Mouse (Mus musculus): ENCODE measurements at regions not wholly inside any gene's neighbourhood (a gene's known extent, or its start where the extent isn't known, plus 50 kb on each side); places are given as distances from the start of the nearest gene placed in this dataset.

DNA sequence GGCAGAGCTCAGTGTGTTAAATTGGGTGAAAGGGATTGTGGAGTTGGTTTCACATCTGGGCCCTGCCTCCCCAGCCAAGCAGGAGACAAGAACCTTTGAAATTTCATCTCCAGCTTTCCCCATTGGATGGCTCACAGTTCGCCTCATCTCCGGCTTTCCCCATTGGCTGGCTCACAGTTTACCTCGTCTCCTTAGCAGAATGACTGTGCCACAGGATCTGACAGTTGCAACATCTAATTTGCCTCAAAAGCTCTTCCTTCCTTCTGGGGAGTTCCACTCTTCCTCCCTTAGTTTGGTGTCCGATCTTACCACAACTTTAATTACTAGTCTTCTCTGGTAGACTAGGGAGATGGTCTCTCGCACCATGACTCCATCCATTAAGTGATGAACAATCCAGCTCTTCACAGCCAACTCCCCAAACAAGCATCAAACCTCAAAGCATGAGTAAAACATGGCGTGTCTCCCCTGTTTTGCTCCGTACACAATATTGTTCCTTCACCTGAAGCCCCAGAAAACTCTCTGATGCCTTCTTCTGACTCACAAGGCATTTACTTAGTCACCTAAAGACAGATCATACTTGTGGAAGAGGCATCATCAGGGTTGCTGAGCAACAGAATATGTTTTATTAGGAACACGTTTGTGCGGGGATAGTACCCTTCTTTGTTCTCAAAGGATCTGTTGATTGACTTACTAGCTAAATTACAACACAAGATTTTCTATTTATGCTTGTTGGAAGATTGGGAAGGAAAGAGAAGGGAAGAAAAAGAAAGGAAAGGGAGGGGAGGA is 199.1 kb upstream of the Serp2 start:
- peak; percentile 5 for DNase-seq (ENCODE audit: low read depth, low spot score)

DNA sequence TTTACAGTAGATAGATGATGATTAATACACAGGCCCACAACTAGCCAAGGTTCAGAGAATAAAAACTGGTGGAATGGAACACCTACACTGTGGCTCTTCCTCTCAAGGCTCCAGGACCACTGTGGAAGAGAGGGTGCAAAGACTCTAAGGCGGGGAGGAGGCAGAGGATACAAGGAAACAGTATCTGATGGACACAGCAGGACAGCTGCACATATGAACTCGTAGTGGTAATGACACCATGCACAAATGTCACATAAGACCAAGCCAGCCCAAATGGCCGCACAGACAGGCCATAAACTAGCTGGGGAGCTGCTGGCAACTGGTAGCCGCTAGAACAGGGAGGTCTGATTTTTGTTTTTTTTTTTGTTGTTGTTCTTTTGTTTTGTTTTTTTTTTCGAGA is 197.0 kb upstream of the Serp2 start:
- no peak for DNase-seq (ENCODE audit: low read depth, low spot score)

DNA sequence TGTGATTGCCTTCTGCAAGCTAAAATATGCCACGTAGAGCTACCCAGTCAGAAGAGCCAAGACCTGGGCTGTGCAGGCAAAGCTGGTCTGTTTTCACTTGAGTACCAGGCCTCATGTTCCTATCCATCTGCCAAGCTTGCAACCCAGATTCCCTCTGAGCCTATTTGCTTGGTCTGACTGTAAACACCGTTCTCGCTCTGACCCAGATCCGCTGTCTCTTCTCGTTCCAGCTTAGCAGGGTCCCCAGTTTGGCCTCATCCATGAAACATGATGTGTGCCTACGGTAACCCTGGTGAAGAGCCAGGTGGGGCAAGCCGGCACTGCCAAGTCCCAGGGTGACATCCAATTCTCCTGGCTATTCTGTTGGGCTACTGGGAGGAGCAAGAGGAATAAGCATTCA is 192.5 kb upstream of the Serp2 start:
- no peak for DNase-seq (ENCODE audit: low read depth, low spot score)

DNA sequence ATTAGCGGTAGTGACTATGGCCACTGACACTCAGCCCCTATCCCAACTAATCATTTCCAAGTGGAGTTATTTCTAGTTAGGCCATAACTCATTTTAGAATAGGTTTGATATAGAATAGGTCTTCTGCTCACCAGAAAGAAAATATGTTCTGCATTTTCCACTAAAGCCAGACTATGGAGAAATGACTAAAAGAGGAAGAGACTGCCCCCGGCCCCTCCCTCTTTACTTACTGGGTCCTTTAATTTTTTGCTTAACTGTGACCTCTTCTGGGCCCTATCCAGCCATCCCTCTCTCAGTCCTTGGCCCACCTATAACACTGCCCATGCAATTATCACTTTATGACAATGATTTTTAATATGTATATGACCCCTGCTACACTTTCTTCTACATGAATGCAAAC is 192.0 kb upstream of the Serp2 start:
- no peak for DNase-seq (ENCODE audit: low read depth, low spot score)

DNA sequence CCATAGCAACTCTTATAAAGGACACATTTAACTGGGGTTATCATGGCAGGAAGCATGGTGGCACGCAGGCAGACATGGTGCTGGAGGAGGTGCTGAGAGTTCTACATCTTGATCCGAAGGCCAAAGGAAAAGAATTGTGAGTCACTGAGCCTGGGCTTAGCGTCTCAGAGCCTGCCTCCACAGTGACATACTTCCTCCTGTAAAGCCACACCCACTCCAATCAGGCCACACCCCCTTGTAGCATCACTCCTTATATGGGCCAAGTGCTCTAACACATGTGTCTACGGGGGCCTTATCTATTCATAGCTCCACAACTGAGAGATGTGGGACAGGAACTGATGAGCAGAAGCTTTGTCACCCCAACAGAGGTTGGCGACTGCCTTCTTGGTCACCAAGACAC is 191.1 kb upstream of the Serp2 start:
- no peak for DNase-seq (ENCODE audit: low read depth, low spot score)

DNA sequence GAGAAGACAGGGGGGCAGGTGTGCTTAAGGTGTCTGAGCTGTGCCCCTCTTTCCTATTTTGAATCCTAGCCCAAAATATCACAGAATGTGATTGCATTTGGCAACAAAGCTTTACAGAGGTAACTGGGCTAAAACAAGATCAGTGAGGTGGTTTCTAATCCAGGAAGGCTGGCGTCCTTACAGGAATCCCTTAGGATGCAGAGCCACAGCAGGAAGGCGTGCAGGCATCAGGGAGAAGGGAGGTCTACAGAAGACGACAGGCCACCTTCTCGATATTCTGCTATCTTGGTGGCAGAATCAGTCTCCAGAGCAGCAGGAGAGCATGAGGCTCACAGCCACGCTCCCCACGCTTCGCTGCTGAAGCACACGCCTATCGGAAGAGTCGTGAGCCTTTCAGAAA is 189.6 kb upstream of the Serp2 start:
- no peak for DNase-seq (ENCODE audit: low read depth, low spot score)

DNA sequence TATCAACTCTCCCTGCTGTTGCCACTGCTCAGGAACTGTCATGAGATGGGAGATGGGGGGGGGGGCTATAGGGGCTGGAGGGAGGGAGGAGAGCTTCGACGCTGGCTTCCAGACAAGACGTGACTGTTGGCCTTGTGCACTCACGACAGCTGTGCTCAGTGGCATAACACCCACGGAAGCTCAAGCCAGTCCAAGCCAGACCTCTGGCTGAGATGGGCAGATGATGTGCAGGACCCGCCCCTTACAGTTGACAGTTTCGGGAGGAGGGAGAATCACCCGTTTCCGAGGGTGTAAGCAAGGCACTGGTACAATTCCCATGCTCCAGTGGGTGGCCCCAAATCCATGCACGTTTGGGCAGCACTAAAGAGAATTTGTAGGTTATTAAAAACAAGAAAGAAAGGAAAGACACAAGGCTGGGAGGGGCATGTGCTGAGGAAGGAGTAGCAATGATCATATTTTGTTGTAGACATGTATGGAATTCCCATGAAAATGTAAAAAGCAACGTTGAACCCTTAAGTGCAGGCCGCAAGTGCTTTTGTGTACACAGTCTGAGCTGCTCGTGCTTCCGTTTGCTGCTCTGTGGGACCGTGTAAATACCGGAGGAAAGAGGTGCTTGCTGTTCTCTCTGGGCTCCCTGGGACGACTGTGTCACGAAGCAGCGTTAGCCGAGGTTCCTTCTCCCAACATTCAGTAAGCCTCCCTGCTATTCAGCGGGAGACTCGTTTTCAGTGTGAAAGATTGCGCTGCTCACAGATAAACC is 188.2 kb upstream of the Serp2 start:
- no peak for DNase-seq (ENCODE audit: low read depth, low spot score)

DNA sequence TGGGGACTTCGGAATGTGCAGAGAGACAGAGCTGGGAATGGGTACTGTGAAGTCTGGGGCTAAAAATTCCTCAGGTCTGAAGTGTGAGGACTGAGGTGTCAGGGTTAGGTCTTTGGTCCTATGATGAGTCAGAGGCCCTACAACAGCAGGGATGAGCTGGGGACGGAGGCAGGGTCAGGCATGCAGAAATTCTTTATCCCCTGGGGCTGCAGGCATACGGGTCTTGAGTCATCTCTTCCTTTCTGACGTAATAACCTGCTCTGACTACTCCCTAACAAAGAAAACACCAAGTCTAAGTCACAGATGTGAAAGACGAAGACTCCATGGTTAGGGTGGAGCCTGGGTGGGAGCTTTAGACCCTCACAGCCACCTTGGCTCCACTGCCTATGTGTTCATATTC is 185.6 kb upstream of the Serp2 start:
- peak; percentile 67 for DNase-seq (ENCODE audit: low read depth, low spot score)

DNA sequence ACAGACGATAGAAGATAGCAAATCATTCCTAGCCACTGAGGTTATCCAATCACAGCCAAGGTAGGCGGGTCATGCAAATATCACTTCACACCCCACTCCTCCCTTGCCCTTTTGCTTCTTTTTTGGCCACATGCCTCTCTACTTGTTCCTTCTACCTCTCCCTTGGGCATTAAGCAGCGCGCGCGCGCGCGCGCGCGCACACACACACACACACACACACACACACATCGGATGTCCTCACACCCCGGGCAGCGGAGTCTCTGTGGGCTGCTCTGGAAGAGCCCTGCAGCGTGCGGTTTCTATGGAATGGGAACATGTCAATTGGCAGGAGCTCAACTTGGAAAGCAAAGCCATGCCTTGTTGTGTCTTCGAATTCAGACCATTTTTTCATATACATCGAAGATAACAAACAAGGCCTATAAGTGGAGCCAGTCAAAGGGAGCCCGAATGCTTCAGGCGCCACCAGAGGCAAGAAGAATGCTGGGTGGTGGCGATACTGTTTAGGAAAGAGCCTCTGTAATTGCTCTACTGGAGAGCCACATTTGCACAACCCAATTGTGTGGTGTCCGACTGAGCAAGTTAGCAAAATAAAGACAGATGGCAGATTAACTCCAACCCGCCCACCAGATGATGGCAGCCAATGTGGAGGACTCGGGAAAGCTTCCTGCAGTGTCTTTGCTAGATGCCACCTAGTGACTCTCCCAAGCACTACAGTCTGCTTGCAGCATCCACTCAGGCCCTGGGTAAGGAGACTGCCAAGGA is 183.3 kb upstream of the Serp2 start:
- DNase-seq (ENCODE audit: low read depth, low spot score), result peak; percentile 87

DNA sequence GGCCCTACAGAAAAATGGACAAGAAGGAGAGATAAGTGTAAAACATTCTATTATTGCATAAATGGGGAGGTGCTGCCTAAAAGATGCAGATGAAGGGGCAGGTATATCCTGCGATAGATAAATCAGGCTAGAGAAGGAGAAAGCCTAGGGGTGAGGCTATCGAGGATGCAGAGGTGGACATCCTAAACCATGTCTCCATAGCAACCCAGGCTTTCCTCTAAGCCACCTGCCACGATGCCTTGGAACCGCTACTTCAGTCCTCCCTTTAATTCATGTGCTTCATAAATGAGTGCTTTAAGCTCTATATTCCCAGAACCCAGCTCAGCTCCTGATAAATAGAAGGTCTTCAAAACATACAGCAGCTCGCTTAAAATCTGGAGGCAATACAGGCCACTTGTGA is 179.3 kb upstream of the Serp2 start:
- no peak for DNase-seq (ENCODE audit: low read depth, low spot score)

DNA sequence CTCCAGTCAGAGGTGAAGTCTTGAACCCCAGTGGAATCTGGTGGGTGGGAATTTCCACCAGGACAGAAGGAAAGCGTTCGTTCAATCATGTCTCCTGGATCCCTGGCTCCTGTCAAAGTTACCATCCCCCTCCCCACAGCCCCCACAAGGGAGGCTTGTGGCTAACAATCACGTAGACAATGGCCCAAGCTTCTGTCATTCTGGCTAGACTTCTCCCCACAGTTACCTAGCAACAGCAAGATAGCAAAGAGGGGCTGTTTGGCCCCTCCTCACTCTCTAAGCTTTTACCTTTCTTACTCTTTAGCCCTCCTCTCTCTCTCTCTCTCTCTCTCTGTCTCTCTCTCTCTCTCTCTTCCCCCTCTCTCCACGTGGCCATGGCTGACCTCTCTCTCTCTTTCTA is 178.4 kb upstream of the Serp2 start:
- no peak for DNase-seq (ENCODE audit: low read depth, low spot score)

DNA sequence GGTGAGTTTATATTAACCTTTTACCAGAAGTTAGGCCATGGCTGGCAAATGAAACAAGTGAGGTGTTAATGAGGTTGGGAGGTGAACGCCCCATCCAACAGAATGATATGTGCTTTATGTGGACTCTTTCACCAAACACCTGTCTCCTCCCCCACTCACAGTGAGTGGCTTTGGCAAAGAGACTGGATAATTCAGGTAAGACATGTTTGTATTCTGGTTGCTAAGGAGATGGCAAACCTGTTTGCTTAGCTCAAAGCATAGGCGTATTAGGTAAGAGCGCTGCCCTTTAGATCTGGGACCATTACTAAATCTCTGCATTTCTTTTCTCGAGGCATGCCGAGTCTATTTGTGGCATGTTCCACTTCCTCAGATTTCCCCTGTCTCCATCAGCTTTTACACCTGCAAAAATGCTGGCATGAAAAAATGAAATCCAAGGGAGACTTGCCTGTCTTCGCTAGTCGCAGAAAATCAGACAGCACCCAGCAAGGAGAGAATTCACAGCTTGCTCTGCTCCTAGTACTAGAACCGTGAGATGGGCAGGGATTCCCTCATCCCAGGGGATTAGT is 176.7 kb upstream of the Serp2 start:
- no peak for DNase-seq (ENCODE audit: low read depth, low spot score)

DNA sequence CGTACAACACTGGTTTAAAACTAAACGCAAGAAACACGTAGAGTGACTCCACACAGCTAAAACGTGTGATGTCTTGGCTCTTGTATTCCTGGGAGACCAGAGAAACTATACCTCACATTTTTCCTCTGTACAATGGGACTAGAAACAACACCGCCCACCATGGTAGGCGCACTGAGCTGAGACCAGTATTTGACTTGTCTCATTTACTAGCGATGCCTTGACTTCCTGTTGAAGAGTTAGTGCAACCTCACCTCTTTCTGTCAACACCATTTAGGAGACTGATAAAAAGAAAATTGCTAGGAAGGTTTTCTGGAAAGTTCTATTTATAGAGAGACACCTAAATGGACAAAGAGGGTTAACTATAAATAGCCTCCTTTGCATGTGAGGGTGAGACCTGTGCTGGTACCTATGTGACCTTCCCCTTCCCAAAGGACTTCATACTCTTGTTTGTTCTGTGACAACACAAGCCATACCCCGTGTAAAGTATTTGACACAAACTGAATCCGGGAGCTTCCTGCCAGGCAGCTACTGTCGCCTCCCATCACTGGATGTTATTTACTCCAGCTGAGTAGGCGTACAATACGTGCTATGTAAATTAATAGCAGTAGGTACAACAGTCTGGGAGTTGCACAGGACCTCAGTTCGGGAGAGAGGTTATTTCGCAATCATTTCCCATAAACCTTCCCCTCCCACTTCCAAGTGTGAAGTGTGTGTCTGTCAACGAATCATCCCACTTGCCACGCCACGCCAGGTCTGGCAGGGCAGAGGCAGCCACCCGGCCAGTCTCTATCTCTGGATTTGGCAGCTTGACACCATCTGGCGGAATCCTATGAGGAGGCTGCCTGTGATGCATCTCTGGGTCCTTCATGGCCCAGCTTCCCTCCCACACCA is 174.7 kb upstream of the Serp2 start:
- peak; percentile 46 for DNase-seq (ENCODE audit: low read depth, low spot score)

DNA sequence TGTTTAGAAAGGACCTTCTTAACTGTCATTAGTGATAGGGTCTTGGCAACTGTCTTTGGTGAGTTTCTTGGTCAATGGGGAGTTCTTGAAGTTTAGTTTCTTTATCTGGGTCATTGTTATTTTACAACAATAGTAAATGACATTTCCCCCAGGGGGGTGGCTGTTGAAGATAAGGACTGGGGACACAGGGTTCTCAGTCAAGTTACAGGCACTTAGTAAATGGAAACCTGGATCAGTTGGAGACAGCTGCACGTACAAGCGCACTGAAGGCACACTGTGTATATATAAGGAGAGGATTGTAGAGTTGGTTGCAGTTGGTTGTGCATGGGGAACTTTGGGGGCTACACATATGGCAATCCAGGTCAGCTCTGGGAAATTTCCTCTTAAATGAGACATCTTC is 169.2 kb upstream of the Serp2 start:
- DNase-seq (ENCODE audit: low read depth, low spot score), result no peak

DNA sequence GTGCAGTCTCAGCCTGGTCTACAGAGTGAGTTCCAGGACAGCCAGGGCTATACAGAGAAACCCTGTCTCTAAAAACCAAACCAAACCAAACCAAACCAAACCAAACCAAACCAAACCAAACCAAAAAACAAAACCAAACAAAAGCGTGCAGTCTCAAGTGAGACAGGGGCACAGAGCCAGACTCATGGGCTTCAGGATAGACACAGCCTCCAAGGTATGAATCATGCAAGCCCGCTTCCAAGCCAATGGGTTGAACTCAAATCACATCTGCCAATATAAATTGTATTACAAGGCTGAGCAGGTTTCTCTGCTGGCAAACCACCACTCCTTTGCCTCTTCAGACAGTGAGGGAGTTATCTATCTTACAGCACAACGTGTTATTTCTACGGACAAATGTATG is 168.5 kb upstream of the Serp2 start:
- DNase-seq (ENCODE audit: low read depth, low spot score), result peak; percentile 48

DNA sequence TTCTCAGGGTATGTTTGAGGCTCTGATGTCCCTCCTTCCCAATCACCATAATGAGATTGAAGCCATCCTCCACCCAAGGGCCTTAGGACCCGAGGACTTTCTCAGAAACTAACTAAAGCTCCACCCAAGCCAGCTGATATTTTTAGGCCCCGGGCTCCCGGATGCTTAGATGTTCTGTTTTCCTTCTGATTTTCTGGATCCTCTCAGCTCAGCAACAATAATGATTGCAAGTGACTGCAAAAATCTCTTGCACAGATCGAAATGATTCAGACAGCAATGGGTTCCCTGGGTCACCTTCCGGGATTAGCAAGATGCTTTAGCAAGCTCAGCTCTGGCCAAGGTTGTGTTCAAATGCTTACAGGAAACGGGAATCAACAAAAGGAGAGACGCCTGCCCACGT is 168.1 kb upstream of the Serp2 start:
- DNase-seq (ENCODE audit: low read depth, low spot score), result no peak

DNA sequence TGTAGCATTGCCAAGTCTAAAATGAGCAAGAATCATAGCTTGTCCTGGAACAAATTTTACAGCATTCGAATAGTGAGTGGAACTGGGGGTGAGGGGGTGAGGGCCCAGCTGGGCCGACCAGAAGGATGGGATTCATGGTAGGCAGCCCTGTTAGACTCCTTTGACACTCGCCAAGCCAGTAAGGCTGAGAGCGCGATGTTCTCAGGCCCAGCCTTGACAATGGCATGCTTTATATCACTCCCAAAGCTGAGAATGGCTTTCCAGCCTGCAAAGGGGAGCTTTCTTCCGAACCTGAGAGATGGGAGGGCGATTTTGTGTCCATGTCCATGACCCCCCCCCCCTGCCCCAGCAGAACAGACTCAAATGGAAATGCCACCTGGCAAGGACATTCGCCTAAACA is 167.7 kb upstream of the Serp2 start:
- no peak for DNase-seq (ENCODE audit: low read depth, low spot score)

DNA sequence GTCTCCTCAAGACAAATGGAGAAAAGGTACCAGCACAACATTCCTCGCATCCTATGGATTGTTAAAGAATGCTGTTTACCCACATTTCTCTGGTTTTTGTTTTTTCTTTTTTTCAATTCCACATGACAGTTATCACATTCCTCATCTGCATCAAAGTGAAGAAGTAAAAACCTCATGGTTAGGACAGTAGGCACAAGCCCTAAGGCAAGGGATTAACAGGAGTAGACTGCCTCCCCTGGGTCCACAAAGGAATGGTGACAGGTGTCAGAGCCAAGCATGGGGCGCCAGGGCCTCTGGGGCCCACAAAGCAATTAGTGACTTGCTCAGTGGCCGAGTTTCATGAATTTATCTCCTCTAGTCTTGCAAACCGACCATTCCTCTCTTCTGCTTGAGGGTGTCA is 166.9 kb upstream of the Serp2 start:
- DNase-seq (ENCODE audit: low read depth, low spot score), result no peak

DNA sequence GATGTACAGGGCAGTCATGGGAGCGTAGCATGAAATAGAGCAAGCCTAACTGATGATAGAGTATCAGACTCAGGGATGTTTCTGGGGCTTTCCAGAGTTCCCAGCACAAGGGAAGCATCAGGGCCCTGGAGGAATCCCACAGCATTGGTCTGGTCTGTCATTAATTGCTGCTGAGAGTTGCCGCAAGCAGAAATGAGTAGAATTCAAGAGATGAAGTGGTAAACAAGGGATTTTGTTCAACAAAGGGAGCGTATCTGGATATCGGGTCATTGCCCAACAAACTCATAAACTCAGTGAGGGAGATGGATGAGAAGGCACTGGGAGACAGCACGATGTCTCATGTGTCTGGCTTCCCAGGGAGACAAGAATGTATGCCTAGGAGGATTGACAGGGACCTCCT is 165.6 kb upstream of the Serp2 start:
- no peak for DNase-seq (ENCODE audit: low read depth, low spot score)

DNA sequence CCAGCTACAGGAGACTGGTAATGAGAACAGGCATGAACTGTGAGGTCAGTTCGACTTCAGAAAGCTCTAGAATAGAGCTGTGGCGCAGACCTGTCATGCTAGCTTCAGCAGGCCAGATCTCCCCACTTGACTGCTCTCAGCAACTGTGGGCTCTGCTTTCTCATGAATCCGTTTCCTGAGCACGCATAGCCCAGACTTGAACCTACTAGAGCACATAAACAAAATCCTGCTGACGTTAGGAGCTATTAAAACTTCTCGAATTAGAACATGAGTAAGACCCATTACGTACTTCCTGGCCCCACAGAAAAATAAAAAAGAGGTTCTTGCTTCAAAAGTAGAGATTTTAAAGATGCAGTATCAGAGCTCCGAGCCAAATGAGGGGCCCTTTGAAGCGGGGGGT is 165.1 kb upstream of the Serp2 start:
- DNase-seq (ENCODE audit: low read depth, low spot score), result no peak

DNA sequence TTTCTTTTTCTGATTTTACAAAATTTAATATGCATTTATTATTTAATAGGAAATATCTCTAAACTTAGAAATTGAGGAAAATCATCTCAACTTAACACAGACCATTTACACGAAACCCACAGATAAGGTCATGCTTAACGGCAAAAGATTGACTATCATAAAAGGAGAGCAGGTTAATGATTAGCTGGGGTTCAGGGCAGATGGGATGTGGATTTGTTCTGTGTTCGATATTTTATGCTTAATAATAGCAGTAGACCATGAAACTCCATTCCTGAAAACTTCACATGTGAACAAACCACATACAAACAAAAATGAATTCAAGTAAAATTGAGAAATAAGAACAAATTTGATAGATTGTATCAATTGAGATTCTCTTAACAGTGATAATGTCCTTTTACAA is 160.4 kb upstream of the Serp2 start:
- DNase-seq (ENCODE audit: low read depth, low spot score), result no peak

Data from 3T3-L1 (cell line).